Mouse (Mus musculus) adrenal gland, postnatal 36 days (tissue): ENCODE measurements at regions not wholly inside any gene's neighbourhood (a gene's known extent, or its start where the extent isn't known, plus 50 kb on each side); places are given as distances from the start of the nearest gene placed in this dataset.
"Not testable (repeated sequence)": the region's sequence is repeated elsewhere in the genome, so short reads cannot be mapped to it uniquely, and the experiment has no call there.

Source experiments
- DNase-seq, 2 experiments: peaks; one replicate each; pipeline ENCODE4 v3.0.0; 2021; ENCODE audit warnings: mixed read lengths in 1 of 2

DNA sequence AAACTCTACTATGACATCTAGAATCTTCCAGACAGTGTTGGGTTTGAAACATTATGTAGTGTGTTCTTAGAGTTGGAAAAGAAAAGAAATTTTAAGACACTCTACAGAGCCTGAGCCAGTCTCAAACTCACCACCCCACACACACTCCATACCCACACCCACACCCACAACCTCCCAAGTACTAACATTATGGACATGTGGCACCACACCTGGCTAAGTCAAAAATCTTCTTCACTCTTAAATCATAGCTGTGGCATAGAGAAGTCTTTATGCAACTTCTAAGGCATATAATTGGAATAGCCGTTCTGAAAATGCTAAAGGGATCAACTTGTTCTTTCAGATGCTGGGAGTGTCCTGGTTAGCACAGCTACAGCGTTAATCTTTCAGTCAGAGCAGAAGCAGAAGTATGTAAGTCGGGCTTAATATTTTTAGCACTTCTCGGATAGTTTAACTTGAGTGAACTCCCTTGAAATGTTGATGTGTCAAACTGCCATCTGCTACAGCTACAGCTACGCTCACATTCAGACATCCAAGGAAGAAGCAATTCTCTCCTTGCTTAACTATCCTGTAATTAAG lies 68.6 kb upstream of the Creb1 start:
- DNase-seq, result no peak

DNA sequence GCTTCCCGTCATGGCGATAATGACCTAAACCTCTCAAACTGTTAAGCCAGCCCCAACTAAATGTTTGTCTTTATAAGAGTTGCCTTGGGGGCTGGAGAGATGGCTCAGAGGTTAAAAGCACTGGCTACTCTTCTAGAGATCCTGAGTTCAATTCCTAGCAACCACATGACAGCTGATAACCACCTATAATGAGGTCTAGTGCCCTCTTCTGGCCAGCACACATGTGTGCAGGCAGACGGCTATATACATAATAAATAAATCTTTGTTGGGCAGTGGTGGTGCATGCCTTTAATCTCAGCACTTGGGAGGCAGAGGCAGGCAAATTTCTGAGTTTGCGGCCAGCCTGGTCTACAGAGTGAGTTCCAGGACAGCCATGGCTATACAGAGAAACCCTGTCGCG lies 70.8 kb upstream of the Creb1 start:
- not testable (repeated sequence) for DNase-seq

DNA sequence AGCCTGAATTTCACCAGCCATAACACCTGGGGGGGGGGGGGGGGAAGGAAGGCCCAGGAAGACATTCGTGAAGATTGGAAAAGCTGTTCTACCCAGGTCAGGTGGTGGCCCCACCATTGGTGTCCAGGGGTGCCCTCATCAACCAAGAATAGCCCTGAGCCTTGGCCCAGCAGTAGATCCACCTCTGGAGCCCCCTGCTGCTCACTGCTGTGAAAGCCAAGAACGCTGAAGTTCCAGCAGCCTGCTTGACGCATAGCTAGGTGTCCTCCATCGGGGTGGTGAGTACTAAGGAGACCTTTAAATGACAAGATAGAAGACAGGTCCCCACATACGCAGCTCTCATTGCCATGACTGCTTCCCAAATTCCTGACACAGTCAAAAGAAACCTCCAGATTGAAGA lies 74.6 kb upstream of the Creb1 start:
- DNase-seq, result no peak

DNA sequence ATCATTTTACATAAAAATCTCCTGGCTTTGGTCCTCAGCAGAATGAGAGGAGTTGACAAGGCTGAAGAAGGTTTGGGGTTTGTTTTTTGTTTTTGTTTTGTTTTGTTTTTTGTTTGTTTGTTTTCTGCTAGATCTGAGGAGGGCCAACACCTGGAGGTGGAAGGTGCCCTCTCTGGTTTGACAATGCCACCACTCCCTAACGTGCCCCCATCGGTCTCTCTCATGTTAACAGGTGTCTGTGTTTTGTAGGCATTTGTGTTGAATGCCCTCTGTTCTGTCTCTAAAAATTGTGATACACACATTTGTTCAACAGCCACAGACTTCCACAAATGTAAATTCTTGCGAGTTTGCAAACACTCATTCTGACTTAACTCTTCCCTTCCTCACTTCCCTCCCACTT lies 83.3 kb upstream of the Creb1 start:
- no peak for DNase-seq

DNA sequence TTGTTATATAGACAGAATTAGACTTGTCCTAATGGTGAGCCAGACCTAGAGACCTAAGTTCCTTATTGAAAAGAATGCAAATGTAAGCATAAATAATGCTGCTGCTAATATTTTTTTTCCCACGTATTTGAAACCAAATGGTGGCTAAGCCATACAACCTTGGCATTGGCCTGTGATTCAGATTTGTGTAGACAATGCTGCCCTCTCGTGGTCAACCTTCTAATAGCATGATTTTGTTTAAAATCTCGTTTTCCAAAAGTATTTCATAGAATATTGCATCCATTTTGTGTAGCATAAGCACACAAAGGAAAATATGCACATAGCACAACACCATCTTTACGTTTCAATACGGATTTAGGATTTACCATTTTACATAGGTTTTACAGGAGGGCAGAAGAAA lies 84.4 kb upstream of the Creb1 start:
- DNase-seq, result peak; percentile 34 to 72

DNA sequence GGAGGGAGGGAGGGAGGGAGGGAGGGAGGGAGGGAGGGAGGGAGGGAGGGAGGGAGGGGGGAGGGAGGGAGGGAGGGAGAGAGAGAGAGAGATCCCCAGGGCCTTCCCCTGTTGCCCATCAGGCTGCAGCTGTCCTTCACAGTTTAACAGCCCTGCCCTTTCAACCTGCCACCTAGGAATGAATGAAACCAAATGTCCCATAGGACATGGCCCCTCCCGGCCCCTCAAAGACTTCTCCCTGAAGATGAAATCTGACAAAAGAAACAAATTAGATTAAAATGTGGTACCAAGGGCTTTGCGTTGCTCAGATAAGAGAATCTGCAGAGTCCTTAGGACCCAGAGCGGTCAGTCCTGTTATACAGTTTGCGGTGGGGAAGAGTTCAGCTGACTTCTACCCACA lies 86.0 kb upstream of the Creb1 start:
- DNase-seq, result no peak

DNA sequence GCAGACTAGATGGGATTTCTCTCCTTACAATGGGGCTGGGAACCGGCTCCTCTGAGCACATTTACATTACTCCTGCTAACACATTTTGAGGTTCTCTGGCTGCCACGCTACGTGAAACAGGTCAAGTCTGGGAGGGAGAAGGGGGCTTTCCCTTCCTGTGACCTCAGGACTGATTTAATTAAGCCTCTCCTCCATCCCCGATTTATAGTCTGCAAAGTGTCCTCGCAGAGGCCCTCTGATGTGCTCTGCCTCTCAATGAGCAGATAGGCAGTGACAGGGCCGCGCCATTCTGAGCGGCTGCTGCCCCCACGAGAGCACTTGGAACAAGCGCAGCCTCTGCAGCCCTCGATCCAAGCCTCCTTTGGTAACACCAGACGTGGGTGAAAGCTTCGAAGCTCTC lies 86.5 kb upstream of the Creb1 start:
- DNase-seq, result peak; percentile 86 to 89

DNA sequence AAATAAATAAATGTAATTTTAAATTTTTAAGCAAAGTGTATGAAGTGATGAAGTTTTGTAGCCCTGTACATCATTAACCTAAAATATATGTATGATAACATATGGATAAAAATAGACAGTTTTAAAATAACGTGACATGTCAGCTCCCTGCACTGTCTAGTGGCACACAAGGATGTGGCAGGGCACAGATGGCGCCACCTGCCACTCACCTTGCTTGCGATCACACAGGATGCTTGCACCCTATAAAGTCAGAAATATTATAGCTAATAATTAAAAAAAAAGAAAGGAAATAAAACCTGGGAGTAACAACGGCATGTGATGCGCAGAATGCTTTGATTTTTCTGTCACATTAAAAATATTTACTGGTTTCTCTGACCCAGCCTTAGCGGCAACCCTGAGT lies 89.0 kb upstream of the Creb1 start:
- DNase-seq, result no peak

DNA sequence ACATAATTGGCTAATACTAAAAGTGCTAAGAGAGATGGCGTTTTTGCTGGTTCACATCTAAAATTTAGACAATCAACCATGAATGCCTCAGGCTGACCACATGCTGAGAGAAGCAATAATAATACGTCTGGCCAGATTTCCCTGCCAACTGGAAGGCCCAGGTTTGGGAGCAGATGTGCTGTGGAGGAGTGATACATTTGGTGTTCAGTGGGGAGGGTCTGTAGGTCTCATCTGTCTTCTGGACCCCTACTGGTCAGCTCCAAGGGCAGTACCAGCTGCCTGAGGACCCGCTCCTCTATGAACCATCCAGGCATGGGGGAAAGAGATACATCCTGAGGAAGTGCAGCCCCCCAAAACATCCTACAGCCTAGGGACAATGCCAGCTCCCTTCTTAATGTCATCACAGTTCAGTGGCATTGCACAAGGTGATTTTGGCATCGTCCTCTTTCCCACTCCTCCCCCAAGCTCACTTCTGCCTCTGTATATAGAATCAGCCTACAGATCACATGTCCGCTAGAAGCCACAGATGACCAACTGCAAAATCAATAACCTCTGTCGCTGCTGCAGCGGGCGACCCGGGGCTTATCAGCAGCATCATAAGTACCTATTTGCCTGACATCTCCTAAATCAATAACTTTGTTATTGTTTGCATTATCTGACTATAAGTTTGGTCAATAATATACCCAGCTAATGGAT lies 90.1 kb upstream of the Creb1 start:
- no peak for DNase-seq

DNA sequence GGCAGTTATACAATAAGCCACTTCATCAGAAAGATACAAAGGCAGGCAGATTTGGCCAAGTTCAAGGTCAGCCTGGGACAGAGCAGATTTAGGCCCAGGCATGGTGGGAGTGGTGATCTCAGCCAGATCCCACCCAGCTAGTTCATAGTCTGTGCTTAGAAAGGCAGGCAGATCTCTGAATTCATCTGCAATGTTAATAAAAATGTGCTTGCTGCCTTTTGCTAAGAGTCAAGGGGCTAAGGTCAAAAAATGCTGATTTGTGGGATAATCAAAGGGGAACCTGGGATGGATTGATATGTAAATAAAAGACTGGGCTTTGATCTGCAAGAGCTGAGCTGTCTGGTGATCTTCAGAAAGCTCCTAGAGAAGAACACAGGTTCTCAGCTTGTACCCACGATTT lies 109.2 kb upstream of the Creb1 start:
- DNase-seq, result no peak

DNA sequence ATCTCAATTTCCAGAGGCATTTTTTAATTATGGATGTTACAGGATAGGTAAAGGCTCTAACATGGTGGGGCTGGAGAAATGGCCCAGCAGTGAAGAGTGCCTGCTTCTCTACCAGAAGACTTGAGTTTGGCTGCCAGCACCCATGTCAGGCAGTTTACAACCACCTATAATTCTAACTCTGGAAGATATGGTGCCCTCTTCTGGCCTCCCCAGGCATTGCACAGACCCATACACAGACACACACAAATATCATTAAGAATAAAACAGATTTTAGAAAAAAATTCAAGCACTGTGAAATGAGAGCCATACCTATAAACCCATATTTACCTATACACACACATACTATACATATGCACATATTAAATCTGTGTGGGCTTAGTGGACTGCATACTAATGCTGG lies 113.9 kb upstream of the Creb1 start:
- no peak for DNase-seq

DNA sequence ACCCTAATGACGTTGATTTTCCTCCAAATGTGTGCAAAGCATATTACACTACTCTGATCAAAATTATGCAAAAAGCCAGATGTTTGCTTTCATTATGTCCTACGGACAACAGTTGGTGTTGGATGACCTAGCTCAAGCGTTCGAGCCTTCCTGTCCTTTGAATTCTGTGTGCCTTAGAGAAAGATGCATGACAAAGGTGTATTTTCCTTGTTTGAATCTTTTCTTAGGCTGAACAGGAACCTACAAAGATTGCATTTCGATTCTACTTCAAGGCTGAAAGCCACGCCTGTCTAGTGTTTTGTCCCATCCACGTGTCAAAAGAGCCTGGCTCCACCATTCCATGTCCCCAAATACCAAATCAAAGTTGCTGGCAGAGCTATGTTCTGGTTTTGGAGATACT lies 116.5 kb upstream of the Creb1 start:
- no peak for DNase-seq

DNA sequence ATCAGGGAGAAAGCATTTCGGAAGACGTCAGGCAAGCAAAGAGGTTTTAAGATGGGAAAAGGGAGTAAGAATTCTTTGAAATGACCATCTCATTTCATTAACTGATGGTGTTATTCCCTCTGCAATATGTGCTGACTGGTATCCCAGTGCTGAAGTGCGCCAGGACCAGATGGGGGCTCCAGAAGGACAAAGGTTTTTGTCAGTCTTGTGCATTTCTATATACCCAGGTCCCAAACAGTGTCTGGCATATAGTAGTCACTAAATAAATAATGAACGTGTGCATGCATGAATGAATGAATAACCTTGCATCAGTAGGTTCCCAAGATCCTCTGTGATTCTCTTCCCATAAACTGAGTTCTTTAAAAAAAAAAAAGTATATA lies 119.3 kb upstream of the Creb1 start:
- no peak for DNase-seq

DNA sequence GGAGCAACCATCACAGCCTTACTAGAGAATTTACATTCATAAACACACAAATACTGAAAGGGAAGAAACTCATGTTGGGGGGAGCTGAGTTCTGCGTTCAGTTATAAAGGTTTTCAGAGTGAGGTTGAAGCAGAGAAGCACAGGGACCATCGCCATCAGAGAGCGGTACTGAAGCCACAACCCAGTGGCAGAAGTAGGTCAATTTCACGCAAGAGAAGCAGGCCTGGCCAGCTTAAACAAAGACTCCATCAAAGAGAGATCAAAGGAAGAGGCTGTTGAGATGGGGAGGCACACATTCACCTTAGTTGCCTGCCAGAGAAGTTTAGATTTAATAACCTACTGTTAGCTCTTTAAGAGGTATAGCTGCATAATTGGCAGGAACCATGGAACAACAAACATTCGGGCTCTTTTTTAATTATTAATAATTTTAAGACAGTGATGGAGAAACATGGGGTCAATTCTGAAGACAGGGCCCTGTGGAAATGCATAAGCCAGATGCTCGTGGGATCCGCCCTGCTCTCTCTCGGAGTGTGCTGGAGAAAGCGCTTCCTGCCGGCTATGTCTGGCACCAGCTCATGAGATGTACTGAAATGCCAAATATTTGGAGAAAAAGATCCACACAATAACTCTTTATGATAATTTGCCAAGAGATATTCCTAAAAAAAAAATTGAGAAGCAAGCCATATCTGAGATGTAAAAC lies 119.8 kb upstream of the Creb1 start:
- DNase-seq, result no peak

DNA sequence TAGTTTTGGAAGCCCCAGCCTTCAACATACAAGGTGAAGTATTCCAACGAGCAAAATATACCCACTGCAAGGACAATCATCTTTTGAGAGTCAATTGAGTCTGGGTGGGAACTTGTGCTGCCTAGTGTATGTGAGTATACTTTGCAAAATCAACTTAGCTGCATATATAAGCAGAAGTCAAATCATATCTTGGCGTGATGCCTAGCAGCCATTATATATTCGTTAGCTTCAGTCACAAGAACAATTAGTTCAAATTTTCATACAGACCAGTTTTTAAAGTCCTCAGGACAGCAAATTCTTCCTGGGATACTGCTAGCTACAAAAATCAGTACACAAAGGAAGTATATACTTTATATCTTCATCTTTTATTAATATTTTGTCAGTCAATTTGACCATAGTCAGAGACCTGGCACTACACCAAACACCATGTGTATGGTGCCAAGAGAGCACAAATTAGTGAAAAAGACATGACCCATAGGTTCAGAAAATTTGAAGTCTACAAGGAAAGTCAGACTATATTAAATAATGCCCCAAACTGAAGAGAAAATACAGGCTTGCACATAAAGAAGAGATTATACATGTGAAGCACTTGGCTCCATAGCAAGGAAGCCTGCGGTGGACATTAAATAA lies 120.5 kb upstream of the Creb1 start:
- no peak for DNase-seq

DNA sequence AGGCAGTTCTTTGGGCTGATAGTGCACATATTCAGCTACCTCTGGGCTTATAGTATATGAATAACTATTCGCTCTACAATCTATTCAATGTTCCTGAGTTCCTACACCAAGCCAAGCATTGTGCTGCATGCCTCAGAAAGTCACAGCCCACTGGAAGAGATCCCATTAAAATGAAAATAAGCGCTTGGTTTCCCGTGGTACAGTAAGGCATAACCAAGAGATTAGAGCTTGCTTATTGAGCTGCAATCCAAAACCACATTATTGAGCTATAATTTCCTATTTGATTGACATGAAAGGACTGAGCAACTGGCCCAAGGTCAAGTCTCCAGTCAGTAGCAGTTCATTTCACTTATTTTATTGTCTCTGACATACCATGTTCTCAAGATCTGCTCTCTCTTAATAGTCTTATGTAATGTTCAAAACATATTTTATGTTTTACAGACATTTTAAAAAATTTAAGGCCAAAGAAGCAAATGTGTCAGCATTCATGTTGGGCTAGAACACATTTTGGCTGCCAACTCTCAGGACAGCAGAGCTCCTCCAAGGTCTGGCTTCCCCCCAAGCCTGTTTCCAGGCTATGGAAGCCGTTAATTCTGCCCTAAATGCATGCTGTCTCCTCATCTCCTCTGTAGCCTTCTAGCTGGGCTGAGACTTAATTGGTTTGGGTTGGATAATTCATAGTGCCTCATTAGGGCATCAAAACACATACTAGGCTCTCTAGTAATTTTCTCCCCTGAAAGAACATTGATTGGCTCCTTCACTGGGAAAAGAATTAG lies 123.5 kb upstream of the Creb1 start:
- DNase-seq, result peak; percentile 62 to 66

DNA sequence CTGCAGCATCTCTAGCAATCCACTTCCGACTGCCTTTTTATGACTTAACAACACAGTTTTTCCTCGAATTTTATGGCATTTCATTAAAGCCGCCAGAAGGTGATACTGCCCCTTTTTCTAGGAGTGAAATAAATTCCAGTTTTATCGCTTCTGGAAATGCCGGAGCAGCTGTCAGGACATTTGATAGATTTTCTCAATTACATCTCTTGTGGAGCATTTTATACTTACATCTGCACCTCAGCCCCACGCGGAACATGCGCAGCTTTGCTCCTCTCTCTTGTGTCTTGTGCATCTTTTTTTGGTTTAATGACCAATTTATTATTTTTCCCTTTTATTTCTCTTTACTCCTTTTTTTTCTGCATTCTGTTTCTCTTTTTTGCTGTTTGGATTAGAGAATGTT lies 140.9 kb upstream of the Creb1 start:
- DNase-seq, result no peak

DNA sequence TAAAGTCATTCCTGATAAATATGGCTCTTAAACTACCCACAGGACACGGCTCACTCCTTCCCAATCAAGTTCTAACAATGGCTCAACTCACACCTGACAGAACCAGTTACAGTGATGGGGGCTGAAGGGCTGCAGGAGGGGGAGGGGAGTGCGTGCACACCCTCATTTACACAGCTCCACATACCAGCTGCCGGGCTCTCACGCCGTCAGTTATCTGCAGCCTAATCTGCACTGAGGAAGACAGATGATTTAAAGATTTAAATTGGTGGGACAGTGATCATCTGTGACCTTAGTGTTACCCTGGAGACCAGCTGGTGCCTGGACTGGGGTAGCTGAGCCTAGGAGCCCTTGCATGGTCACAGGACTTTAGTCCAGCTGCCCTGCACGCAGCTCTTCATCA lies 151.2 kb upstream of the Creb1 start:
- no peak for DNase-seq

DNA sequence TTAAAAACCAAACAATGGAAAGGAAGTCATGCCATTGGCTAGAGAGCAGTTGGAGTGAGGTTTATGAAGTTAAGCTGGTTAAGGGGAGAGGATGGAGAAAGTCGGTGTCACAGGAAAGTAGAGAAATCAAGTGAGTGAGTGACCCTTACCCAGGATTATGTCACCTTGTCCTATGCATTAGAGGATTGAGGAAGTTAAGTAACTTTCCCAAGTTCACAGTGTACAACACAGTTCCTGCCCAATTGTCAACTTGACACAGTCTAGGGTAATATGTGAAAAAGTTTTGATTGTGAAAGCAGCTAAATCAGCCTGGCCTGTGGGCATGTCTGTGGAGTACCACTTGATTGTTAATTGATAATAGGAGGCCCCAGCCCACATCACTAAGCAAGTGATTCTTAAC lies 156.0 kb upstream of the Creb1 start:
- not testable (repeated sequence) for DNase-seq

DNA sequence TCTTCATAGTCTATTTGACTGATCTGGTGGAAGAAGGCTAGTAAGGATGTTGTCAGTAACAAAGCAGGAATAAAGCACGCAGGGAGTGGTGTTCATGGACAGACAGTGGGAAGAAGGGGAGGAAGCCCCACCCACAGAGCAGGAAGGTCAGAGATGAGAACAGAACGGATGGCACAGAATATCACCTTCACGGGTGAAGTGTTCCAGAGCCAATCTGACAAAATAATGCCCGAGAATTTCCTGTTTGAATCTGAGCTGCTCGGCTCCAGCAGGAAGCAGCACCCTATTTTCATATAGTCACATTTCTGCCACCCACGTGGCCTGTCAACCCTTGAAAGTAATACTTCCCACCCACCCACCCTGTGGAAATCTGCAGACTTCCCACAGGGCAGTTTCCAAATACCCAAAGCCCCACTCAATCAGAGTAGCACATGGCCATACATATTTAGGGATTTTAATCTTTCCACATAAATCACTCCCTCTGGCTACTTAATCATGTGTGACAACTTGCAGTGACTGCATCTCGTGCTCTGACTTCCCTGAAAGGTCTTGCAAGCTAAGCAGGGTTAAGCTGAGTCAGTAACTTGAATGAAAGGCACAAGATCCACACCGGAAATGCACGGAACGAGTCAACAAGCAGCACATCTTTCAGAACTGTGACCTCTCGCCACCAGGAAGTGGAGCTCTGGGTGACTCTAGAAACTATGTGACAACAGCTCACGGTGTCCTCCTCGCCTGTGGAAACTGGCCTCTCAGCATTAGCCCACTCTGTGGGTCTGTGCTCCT lies 158.0 kb upstream of the Creb1 start:
- DNase-seq, result peak; percentile 34 to 37

DNA sequence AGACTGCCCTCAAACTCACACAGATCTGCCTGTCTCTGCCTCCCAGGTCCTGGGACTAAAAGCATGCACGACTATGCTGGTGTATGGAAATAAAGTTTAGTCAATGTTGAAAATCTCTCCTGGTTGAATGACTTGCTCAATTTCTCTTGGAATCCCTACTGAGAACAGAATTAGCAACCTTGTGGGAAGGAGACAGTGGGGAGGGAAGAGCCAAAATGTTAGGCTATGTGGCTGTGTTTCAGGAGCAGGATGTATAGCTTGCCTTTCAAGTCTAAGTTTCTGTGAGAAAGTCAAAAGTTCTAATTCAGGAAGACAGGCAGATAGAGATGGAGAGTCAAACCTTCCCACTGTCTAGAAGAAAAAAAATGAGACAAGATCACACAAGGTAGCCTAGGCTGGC lies 168.3 kb upstream of the Creb1 start:
- no peak for DNase-seq
